Mouse (Mus musculus) MEL (cell line): ENCODE data around the gene Gm8237. TPM values are rescaled to one million over a fixed set of nuclear protein-coding genes. Genes with fewer than 3 reads are reported as not detected.
"Not testable (repeated sequence)": the region's sequence is repeated elsewhere in the genome, so short reads cannot be mapped to it uniquely, and the experiment has no call there.

ENCODE experiments used
- DNase-seq: peaks from one replicate; pipeline ENCODE4 v3.0.0; 2011; ENCODE audit warnings: low read depth, low spot score
- H3K27ac ChIP-seq: 2 replicates; pipeline ENCODE4 v1.5.1; 2012; ENCODE audit warnings: low read depth, mild to moderate bottlenecking, control low read depth, low read length, moderate library complexity; ENCODE audit not compliant: control insufficient read depth
- H3K27me3 ChIP-seq, 2 experiments: fragments of 150-350 bp in 1 of 2; sonication (generic) in 1 of 2; 2 replicates each; pipeline ENCODE4 v1.6.1; 2012; ENCODE audit warnings: low read length in 2 of 2, mild to moderate bottlenecking in 2 of 2, improper control_type of control experiment in 1 of 2, moderate library complexity in 1 of 2; ENCODE audit not compliant: insufficient read depth in 2 of 2, control insufficient read depth in 1 of 2
- H3K36me3 ChIP-seq, 2 experiments: 2 replicates each; pipeline ENCODE4 v1.6.1; 2012 to 2014; ENCODE audit warnings: low read length in 2 of 2, improper control_type of control experiment in 1 of 2, inconsistent platforms in 1 of 2, mild to moderate bottlenecking in 1 of 2; ENCODE audit not compliant: insufficient read depth in 2 of 2, control insufficient read depth in 1 of 2
- H3K4me1 ChIP-seq, 2 experiments: fragments of 150-350 bp in 1 of 2; sonication (generic) in 1 of 2; 2 replicates each; pipeline ENCODE4 v1.6.1; 2012; ENCODE audit warnings: low read length in 2 of 2, improper control_type of control experiment in 1 of 2, mild to moderate bottlenecking in 1 of 2; ENCODE audit not compliant: insufficient read depth in 2 of 2, control insufficient read depth in 1 of 2
- H3K4me3 ChIP-seq, 2 experiments: fragments of 150-350 bp in 1 of 2; sonication (generic) in 1 of 2; 2 replicates each; pipeline ENCODE4 v1.5.1; 2012; ENCODE audit warnings: low read depth in 2 of 2, low read length in 2 of 2, mild to moderate bottlenecking in 2 of 2, moderate library complexity in 2 of 2, control low read depth in 1 of 2, improper control_type of control experiment in 1 of 2; ENCODE audit not compliant: control insufficient read depth in 1 of 2, insufficient read depth in 1 of 2
- H3K79me2 ChIP-seq: 2 replicates; pipeline ENCODE4 v1.6.1; 2012; ENCODE audit warnings: mild to moderate bottlenecking, low read length, moderate library complexity; ENCODE audit not compliant: control insufficient read depth, poor library complexity, insufficient read depth
- H3K9ac ChIP-seq: 2 replicates; pipeline ENCODE4 v1.6.1; 2012; ENCODE audit warnings: low read depth, mild to moderate bottlenecking, control low read depth, low read length, moderate library complexity; ENCODE audit not compliant: control insufficient read depth, poor library complexity, severe bottlenecking
- H3K9me3 ChIP-seq: fragments of 150-350 bp; sonication (generic); replicated peaks from 2 replicates; pipeline ENCODE4 v1.6.1; 2012; ENCODE audit warnings: mild to moderate bottlenecking, low read length, improper control_type of control experiment, moderate library complexity; ENCODE audit not compliant: insufficient read depth
- polyA plus RNA-seq, 2 experiments: library from polyadenylated mRNA; stranded (reverse) in 1 of 2; unstranded in 1 of 2; fragments of >175 nt in 1 of 2; fragments of >200 nt in 1 of 2; gene quantifications; 2 replicates each; pipeline versions ENCODE4 v1.2.1 to v1.2.4; 2012; ENCODE audit warnings: low replicate concordance in 2 of 2, low read depth in 1 of 2; ENCODE audit not compliant: insufficient read length in 2 of 2, insufficient read depth in 1 of 2, missing spikeins in 1 of 2
- total RNA-seq: library from RNA; depleted of rRNA; stranded (reverse); fragments of 300-350 nt; gene quantifications from 2 replicates; pipeline ENCODE4 v1.2.3, GENCODE M21; 2012; rRNA removed

The Gm8237 gene
- total and polyA plus RNA-seq, 3 experiments = not detected

DNA sequence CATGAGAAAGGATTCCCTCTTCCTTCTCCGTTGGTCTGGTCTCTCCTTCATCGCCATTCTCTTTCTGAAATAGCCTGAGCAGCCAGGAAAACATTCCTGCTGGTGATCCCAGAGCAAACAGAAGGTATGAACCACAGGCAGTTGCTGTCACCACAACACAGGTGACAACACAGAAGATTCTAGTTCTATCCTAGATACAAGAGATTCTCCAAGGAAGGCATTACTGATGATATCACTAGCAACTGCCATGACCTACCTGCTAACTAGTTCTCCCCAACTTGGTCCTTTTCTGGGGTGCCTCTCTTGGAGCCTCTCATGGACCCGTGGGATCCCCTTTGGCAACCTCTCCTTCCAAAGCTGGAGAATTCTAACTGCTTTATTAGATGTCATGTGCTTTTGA is 50.0 kb downstream of the Gm8237 start, which contains the start of gene Gm3424:
Gene Gm3424 (minus strand): TSS at position 101 of the 400 bp plus-strand sequence.
- not testable (repeated sequence) for H3K4me3 ChIP-seq, H3K36me3 ChIP-seq, H3K79me2 ChIP-seq, H3K4me1 ChIP-seq, DNase-seq, H3K27ac ChIP-seq, H3K27me3 ChIP-seq, H3K9me3 ChIP-seq, H3K9ac ChIP-seq

DNA sequence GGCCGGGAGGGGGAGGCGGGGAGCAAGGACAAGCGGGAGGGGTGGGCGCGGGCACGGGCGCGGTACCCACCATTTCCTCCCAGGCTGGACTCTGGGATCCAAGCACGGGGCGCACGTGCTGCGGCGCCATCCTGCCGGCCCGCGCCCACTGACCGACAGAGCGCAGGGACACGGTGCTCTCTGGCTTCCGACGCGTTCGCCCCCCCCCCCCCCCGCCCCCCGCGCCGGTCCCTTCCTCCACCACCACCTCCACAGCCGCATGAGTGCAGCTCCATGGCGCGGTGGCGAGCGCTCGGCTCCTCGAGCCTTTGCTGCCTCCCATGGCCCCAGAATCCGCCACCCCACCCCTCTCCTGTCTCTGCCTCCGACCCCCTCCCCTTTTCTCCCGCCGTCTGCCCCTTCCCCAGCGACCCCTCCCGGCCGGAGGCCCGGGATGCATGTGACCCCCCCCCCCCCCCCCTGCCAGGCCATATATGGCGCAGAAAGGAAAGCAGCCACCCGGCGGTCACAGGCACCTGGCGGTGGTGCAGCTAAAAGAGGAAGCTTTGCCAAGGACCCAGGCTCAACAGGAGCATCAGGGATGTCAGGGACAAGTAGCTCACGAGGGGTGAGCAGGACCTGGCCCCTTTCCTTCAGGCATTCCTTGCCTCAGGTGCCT is 67.4 kb downstream of the Gm8237 start:
- not testable (repeated sequence) for H3K27ac ChIP-seq, H3K9ac ChIP-seq, H3K4me1 ChIP-seq, H3K27me3 ChIP-seq, H3K36me3 ChIP-seq, H3K9me3 ChIP-seq, DNase-seq, H3K79me2 ChIP-seq, H3K4me3 ChIP-seq

Other genes with a start within 250 kb of the Gm8237 start
- not detected in 2 replicates for gene Gm8265, start 247.4 kb downstream of the Gm8237 start, total RNA-seq
- not detected for gene Gm8265, start 247.4 kb downstream of the Gm8237 start, polyA plus RNA-seq
- not detected in 2 replicates for gene Gm9603, start 192.9 kb downstream of the Gm8237 start, total RNA-seq
- not detected for gene Gm9603, start 192.9 kb downstream of the Gm8237 start, polyA plus RNA-seq
- not detected in 2 replicates for gene Gm3373, start 138.8 kb downstream of the Gm8237 start, total RNA-seq
- not detected for gene Gm3373, start 138.8 kb downstream of the Gm8237 start, polyA plus RNA-seq
- gene Gm3383, start 72.4 kb downstream of the Gm8237 start, total RNA-seq = not detected in 2 replicates
- not detected for gene Gm3383, start 72.4 kb downstream of the Gm8237 start, polyA plus RNA-seq
- gene Gm3424, start 50.1 kb downstream of the Gm8237 start, total RNA-seq = not detected in 2 replicates
- gene Gm3424, start 50.1 kb downstream of the Gm8237 start, polyA plus RNA-seq = not detected
- not detected in 2 replicates for gene Gm3248, start 81.4 kb upstream of the Gm8237 start, total RNA-seq
- not detected for gene Gm3248, start 81.4 kb upstream of the Gm8237 start, polyA plus RNA-seq
- gene Gm3453, start 98.8 kb upstream of the Gm8237 start, total RNA-seq = not detected in 2 replicates
- gene Gm3453, start 98.8 kb upstream of the Gm8237 start, polyA plus RNA-seq = not detected
- gene Gm6337, start 177.9 kb upstream of the Gm8237 start, total RNA-seq = not detected in 2 replicates
- gene Gm6337, start 177.9 kb upstream of the Gm8237 start, polyA plus RNA-seq = not detected
- not detected in 2 replicates for gene Gm8206, start 213.6 kb upstream of the Gm8237 start, total RNA-seq
- not detected for gene Gm8206, start 213.6 kb upstream of the Gm8237 start, polyA plus RNA-seq
- not detected in 2 replicates for gene Gm3468, start 228.3 kb upstream of the Gm8237 start, total RNA-seq
- not detected for gene Gm3468, start 228.3 kb upstream of the Gm8237 start, polyA plus RNA-seq
- not detected in 2 replicates for gene Gm3476, start 245.4 kb upstream of the Gm8237 start, total RNA-seq
- gene Gm3476, start 245.4 kb upstream of the Gm8237 start, polyA plus RNA-seq = not detected